Mouse (Mus musculus) forebrain, embryonic 15.5 days (tissue): ENCODE measurements at regions not wholly inside any gene's neighbourhood (a gene's known extent, or its start where the extent isn't known, plus 50 kb on each side); places are given as distances from the start of the nearest gene placed in this dataset.
A peak's percentile ranks its signal among the peaks of the same experiment; 100 is the strongest.

Source experiments
- ATAC-seq: fragments of 200-750 bp; cut with Nextera tagmentation; replicated peaks from 2 replicates; pipeline ENCODE4 v1.8.0; 2017; ENCODE audit warnings: mild to moderate bottlenecking, moderate TSS enrichment, moderate library complexity
- H3K27ac ChIP-seq: fragments of 300-500 bp; sonication (generic); replicated peaks from 2 replicates; pipeline ENCODE4 v1.5.1; 2015; ENCODE audit warnings: mild to moderate bottlenecking, inconsistent platforms
- H3K27me3 ChIP-seq: fragments of 300-500 bp; sonication (generic); 2 replicates; pipeline ENCODE4 v1.6.1; 2015; ENCODE audit warnings: inconsistent platforms
- H3K36me3 ChIP-seq: fragments of 300-500 bp; sonication (generic); 2 replicates; pipeline ENCODE4 v1.6.1; 2015; ENCODE audit warnings: mild to moderate bottlenecking, inconsistent platforms
- H3K4me1 ChIP-seq: fragments of 300-500 bp; sonication (generic); 2 replicates; pipeline ENCODE4 v1.6.1; 2015; ENCODE audit warnings: inconsistent platforms
- H3K4me2 ChIP-seq: fragments of 300-500 bp; sonication (generic); replicated peaks from 2 replicates; pipeline ENCODE4 v1.6.1; 2015; ENCODE audit warnings: mild to moderate bottlenecking, inconsistent platforms
- H3K4me3 ChIP-seq: fragments of 300-500 bp; sonication (generic); 2 replicates; pipeline ENCODE4 v1.5.1; 2015; ENCODE audit warnings: mild to moderate bottlenecking, inconsistent platforms
- H3K9ac ChIP-seq: fragments of 300-500 bp; sonication (generic); replicated peaks from 2 replicates; pipeline ENCODE4 v1.6.1; 2015; ENCODE audit warnings: mild to moderate bottlenecking, inconsistent platforms
- H3K9me3 ChIP-seq: fragments of 300-500 bp; sonication (generic); 2 replicates; pipeline ENCODE4 v1.6.1; 2016; ENCODE audit warnings: inconsistent platforms
- WGBS: fragments of 180-500 bp; shearing (Covaris S2); methylation state at CpG from one replicate; pipeline ENCODE4 v1.1.7; 2015; ENCODE audit warnings: mixed read lengths; 5-methylcytosine and 5-hydroxymethylcytosine counted together

DNA sequence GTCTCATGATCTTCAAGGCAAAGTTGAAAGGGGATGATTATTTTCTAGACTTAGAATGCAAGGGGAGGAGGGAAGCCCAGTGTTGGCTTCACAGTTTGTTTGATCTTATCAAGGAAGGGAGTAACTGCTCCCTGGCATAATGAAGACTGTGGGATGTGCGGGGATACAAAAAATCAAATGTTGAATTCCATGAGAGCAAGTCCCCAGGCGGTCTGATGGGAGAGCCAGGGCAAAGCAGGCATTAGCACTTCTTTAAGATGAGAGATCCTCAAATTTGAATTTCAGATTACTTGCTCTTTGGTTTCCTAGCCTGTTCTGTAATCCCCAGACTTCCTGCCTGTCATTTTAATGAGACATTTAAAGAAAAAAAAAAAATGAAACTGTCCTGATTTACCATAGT lies 525.6 kb upstream of the Man1a start:
- Histone ChIP-seq H3K4me2 (no peak overlapping the region), H3K27ac (no peak overlapping the region), H3K9ac (no peak overlapping the region), H3K36me3 (no peaks in the 10 kb centered on the region), H3K9me3 (no peaks in the 10 kb centered on the region), H3K4me1 (no peaks in the 10 kb centered on the region), H3K27me3 (no peaks in the 10 kb centered on the region), H3K4me3 (no peak overlapping the region)
- 29% methylated on average over 2 of the region's 2 CpGs for whole genome bisulfite sequencing
- ATAC-seq, result no peak; the same call in 1 of the 2 replicates

DNA sequence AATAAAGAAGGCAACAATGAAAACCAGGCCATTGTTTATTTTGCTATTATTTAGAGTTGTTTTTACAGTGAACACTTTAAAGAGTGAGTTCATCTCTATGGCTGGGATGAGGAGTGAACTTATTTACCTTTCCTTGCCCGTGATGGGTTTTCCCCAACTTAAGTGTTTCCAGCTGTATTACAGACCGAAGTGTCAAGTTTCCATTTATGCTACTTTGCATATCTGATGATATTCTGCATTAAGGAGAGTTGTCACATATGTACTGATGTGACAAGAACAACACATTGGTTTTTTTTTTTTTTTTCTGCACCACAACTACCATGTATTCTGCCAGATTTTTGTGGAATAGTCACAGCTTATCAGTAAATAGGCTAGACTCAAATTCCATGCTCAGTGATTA lies 518.7 kb upstream of the Man1a start:
- Histone ChIP-seq H3K9me3 (no peaks in the 10 kb centered on the region), H3K27me3 (no peaks in the 10 kb centered on the region), H3K4me1 (no peaks in the 10 kb centered on the region), H3K36me3 (no peaks in the 10 kb centered on the region), H3K4me2 (no peak overlapping the region), H3K4me3 (no peak overlapping the region), H3K9ac (no peak overlapping the region), H3K27ac (no peak overlapping the region)
- no peak for ATAC-seq
- WGBS, result 80% methylated on average over 2 of the region's 2 CpGs

DNA sequence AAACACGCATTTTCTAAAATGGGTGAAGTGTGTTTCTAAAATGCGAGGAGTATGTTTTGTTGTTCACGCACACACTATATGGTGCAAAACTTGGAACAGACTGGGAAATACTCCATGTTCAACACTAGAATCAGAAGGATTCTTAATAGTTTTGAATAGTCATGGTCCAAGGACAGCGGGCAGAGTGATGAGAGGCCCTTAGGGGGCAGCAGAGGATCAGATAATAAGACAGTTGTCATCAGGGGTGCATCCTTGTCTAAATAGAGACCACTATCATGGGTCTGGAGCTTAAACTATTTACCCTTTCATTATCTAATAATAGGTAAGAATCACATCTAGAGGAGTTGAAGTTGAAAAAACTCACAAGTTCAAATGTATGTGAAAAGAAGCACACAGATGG lies 482.2 kb upstream of the Man1a start:
- 70% methylated on average over 4 of the region's 4 CpGs for WGBS
- no peak overlapping the region for H3K9ac ChIP-seq
- H3K27me3 ChIP-seq, result no peaks in the 10 kb centered on the region
- no peak overlapping the region for H3K4me3 ChIP-seq
- H3K4me1 ChIP-seq, result no peaks in the 10 kb centered on the region
- ATAC-seq, result 0 out of 2 replicates have a peak, but pooled peaks have one; percentile 43
- H3K4me2 ChIP-seq, result no peak overlapping the region
- H3K9me3 ChIP-seq, result no peaks in the 10 kb centered on the region
- H3K36me3 ChIP-seq, result no peaks in the 10 kb centered on the region
- H3K27ac ChIP-seq, result no peak overlapping the region

DNA sequence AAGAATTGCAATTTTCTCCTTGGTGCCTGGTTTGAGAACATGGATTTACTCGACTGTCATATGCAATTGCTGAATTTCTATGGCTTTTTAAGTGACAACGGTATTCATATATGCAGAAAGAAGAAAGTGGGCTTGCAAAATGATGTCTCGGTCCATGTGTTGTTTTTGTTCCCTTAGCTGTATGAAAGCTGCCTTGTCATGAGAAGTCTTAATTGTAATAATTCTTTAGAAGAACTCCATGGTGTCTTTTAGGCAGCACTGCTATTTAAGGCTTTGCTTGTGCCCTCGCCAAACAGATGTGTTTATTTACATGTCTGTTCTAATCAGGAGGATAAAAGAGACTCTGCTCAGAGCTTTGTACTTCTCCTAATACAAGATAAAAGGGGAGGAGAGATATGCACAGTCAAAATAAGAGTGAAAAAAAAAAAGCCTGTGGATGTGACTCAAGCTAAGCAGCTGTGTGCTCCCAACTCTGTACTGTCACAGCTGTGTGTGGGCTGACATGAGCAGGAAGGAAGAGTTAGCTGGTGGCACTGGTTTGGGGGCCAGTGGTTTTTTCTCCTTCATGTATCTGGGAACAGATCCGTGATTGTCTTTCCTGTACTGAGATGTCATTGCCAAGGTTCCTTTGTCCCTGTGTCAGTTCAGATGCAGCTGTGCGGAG lies 475.5 kb upstream of the Man1a start:
- 67% methylated on average over 6 of the region's 6 CpGs for WGBS
- no peaks in the 10 kb centered on the region for H3K4me1 ChIP-seq
- no peak overlapping the region for H3K27ac ChIP-seq
- ATAC-seq, result peak; percentile 60
- H3K4me3 ChIP-seq, result no peak overlapping the region
- no peak overlapping the region for H3K4me2 ChIP-seq
- H3K9ac ChIP-seq, result no peak overlapping the region
- H3K36me3 ChIP-seq, result no peaks in the 10 kb centered on the region
- no peaks in the 10 kb centered on the region for H3K9me3 ChIP-seq
- no peaks in the 10 kb centered on the region for H3K27me3 ChIP-seq

DNA sequence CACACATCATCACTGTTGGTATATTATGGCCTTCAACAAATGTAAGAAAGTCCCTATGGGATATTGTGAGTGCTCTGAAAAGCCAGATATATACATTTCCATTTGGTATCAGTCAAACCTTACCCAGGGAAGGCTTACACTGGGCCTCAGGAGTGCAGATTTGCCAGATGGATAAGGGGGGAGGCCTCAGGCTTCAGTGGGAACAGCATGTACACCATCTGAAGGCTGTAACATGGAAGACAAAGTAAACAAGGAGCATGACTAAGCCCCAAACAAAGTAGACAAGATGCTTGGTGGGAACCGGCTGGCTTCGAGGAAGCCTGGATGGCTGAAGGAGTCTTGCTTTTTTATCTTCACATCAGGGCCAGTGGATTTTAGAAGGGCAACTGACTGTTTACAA lies 474.3 kb upstream of the Man1a start:
- H3K36me3 ChIP-seq, result no peaks in the 10 kb centered on the region
- no peaks in the 10 kb centered on the region for H3K4me1 ChIP-seq
- H3K9me3 ChIP-seq, result no peaks in the 10 kb centered on the region
- H3K4me2 ChIP-seq, result no peak overlapping the region
- H3K4me3 ChIP-seq, result no peak overlapping the region
- no peak overlapping the region for H3K27ac ChIP-seq
- WGBS, result 89% methylated on average over 2 of the region's 2 CpGs
- H3K27me3 ChIP-seq, result no peaks in the 10 kb centered on the region
- ATAC-seq, result no peak
- no peak overlapping the region for H3K9ac ChIP-seq

DNA sequence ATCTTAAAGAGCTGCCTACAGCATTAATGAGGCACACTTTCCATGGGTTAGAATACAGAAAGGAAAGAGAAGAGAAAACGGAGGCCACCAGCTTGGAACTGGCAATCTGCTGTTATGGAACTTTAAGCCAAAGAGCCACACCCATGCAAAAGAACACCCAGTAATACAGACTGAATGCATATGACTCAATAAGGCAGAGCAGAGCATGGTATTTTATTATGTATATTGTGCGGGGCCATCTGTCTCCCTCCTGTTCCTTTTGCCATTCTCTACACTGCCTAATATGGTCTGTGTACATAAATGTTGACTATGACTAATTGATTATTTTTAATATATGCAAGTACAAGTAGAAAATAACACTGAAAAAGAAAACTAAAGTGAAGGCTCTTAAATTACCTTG lies 472.6 kb upstream of the Man1a start:
- H3K4me1 ChIP-seq, result no peaks in the 10 kb centered on the region
- H3K36me3 ChIP-seq, result no peaks in the 10 kb centered on the region
- H3K27ac ChIP-seq, result no peak overlapping the region
- no peak overlapping the region for H3K4me2 ChIP-seq
- WGBS, result 66% methylated on average over 2 of the region's 2 CpGs
- no peaks in the 10 kb centered on the region for H3K27me3 ChIP-seq
- ATAC-seq, result peak; percentile 87
- no peaks in the 10 kb centered on the region for H3K9me3 ChIP-seq
- H3K4me3 ChIP-seq, result no peak overlapping the region
- H3K9ac ChIP-seq, result no peak overlapping the region

DNA sequence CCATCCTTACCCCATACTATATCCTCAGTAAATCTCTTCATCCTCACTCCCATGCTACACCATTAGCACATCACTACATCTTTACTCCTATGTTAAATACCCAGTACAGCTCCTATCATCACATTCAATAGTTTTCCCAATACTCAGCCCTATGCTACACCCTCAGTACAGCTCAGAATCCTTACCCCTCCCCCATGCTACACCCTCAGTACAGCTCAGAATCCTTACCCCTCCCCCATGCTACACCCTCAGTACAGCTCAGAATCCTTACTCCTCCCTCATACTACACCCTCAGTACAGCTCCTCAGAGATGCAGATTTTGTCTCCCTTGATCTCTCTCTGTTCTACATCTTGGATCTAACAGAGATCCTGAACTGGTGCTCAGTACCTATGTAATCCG lies 472.1 kb upstream of the Man1a start:
- H3K4me1 ChIP-seq, result no peaks in the 10 kb centered on the region
- H3K4me2 ChIP-seq, result no peak overlapping the region
- no peak overlapping the region for H3K27ac ChIP-seq
- peak; percentile 65; the same call in 1 of the 2 replicates for ATAC-seq
- no peaks in the 10 kb centered on the region for H3K27me3 ChIP-seq
- no peak overlapping the region for H3K4me3 ChIP-seq
- no peaks in the 10 kb centered on the region for H3K9me3 ChIP-seq
- 80% methylated on average over 1 of the region's 1 CpGs for WGBS
- H3K36me3 ChIP-seq, result no peaks in the 10 kb centered on the region
- no peak overlapping the region for H3K9ac ChIP-seq

DNA sequence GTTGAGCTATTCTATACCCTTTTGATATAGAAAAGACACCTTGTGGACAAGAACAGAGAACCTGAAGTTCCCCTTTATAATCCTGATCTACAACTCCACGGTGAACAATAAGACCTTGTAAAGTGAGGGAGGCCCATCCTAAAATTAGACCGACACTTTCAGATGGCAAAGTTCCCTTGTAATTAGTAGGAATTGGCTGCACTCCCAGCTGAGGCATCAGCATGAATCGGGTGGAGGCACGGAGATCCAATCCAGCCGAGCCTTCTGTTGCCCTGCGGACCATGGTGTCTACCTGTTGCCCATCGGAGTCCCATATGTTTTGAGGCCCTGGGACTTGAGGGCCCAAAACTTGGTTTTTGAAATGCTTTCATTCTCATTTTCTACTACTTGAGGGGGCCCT lies 456.2 kb upstream of the Man1a start:
- Histone ChIP-seq H3K4me1 (no peaks in the 10 kb centered on the region), H3K27me3 (no peaks in the 10 kb centered on the region), H3K27ac (no peak overlapping the region), H3K4me3 (no peak overlapping the region), H3K9me3 (peaks cover 23% of the 10 kb centered on the region), H3K36me3 (no peaks in the 10 kb centered on the region), H3K4me2 (no peak overlapping the region), H3K9ac (no peak overlapping the region)
- ATAC-seq, result no peak
- WGBS, result 78% methylated on average over 7 of the region's 7 CpGs

DNA sequence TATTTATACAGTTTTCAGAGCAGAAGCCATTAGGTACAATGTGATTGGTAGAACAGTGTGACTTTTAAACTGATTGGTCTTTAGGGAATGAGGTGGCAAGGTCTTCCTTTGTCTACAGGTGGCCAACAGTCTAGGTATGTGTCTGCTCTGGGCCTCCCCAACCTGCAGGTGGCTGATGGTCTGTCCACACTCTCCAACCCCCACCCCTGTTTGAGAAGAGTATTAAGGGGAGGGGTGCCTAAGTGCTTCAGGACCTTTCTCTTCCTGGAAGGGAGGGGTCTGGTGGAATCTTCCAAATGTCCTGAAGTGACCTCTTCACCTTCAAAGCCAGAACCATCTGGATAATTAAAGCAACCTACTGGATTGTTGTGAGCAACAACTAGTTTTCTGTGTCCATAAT lies 434.4 kb upstream of the Man1a start:
- Histone ChIP-seq H3K4me3 (no peak overlapping the region), H3K9ac (no peak overlapping the region), H3K4me2 (no peak overlapping the region), H3K4me1 (no peaks in the 10 kb centered on the region), H3K27me3 (no peaks in the 10 kb centered on the region), H3K36me3 (no peaks in the 10 kb centered on the region), H3K27ac (no peak overlapping the region), H3K9me3 (no peaks in the 10 kb centered on the region)
- ATAC-seq, result no peak

DNA sequence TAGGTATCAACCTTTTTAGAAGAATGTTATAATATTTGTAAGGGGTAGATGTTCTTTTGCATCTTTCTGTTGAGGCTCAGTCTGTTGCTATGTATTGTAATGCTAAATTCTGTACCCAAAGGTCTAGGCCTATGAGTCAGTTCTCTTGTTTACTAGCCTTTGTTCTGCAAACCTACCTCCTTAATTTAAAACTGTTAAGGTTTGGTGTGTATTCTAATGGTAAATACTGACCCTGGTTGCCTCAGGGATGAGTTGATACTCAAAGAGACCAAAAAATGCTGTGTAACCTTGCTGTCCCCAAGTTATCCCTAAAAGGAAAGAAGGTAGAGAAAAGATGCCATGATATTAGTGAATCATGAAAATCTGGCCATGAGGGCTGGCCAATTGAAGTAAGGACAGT lies 433.4 kb upstream of the Man1a start:
- Histone ChIP-seq H3K27ac (no peak overlapping the region), H3K36me3 (no peaks in the 10 kb centered on the region), H3K4me1 (no peaks in the 10 kb centered on the region), H3K9me3 (no peaks in the 10 kb centered on the region), H3K4me2 (no peak overlapping the region), H3K9ac (no peak overlapping the region), H3K4me3 (no peak overlapping the region), H3K27me3 (no peaks in the 10 kb centered on the region)
- no peak for ATAC-seq
